Mouse (Mus musculus) adrenal gland, postnatal 36 days (tissue): Measurements from ENCODE around the gene Crebbp. TPM values are rescaled to one million over a fixed set of nuclear protein-coding genes. Genes with fewer than 3 reads are reported as not detected.
"Not testable (repeated sequence)": the region's sequence is repeated elsewhere in the genome, so short reads cannot be mapped to it uniquely, and the experiment has no call there.

Experiments used
- DNase-seq, 2 experiments: peaks; one replicate each; pipeline ENCODE4 v3.0.0; 2021; ENCODE audit warnings: mixed read lengths in 1 of 2
- total RNA-seq, 2 experiments: library from RNA; stranded (reverse); gene quantifications; 2 replicates each; pipeline ENCODE4 v1.2.3; 2021

Crebbp gene
- total RNA-seq, 2 experiments from 2014 or later = 56.4 to 60.5 TPM

DNA sequence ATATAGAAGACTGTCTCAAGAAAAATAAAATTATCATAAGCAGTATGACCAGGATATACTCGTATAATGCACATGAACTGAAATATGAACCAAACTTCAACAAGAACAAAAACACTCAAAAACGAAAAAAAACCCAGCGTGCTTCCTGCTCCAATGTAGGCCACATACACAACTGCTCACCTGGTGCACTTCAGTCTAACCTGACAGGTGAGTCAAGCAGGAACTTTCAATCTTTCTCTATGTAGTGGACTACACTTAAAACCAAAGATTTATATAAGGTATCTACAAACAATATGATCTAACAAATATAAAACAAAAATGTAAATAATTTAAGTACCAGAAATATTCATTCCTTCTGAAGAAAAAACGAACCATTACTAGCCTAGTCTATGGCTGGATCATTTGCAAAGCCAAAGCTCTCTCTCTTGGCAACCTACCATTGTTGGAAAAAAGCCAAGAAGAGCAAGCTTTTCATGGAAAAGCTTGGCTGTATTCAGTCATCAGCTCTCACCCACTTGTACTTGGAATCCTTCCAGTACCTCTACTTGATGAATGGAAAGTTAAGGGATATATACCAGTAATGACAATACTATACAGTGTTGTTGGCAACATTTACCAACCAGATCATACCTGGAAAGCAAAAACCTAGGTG is 53.4 kb downstream of the Crebbp start:
- DNase-seq = peak in 1 of 2 experiments; percentile 70

DNA sequence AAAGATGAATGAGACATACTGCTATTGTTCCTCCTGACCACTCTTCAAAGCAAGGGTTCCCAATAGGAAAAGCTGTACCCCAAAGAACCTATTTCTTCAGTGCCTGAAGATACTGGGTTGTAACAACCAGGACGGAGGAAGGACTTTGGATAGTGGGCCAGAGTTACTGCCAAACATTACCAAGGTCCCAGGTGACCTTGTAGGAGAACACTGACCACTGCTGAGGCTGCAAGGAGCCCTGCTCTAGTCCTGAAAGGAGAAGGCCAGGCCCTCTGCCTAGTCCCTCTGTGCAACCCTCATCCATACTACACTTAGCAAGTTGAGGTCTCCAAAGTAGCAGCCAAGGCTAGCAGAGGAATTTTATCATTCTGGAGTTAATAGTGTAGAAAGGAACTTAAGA is 60.7 kb downstream of the Crebbp start:
- no peak for DNase-seq

DNA sequence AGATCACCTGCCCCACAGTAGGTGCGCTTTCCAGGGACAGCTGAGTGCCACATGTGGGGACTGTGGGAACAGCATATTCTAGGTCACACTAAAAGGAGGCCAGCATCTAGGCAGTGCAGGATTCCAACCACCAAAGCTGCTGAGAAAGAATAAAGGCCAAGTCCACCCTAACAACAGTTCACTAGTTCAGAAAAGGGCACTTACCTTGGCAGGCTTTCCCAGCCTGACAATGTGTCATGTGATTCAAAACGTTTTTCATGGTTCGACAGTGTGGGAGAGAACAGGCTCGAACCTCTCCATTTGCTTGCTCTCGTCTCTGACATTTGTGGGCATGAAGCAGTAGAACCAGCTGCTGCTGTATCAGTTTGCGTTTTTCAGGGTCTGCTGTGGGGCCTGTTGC is 75.3 kb downstream of the Crebbp start:
- DNase-seq = no peak

DNA sequence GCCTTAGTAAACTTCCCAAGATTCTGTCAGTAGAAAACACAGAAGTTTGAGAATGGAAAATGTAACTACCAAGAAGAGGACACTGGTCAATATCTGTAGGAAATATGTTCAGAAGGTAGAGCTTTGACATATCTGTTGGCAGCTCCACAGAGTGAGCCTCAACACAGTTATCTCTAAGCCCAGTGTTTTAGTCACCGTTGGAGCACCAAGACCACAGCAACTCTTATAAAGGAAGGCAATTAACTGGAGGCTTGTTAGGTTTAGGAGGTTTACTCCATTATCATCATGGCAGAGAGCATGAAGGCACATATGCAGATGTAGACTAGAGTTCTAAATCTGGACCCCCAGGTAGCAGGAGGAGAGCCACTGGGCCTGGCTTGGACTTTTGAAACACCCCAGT is 80.0 kb downstream of the Crebbp start:
- DNase-seq = no peak

DNA sequence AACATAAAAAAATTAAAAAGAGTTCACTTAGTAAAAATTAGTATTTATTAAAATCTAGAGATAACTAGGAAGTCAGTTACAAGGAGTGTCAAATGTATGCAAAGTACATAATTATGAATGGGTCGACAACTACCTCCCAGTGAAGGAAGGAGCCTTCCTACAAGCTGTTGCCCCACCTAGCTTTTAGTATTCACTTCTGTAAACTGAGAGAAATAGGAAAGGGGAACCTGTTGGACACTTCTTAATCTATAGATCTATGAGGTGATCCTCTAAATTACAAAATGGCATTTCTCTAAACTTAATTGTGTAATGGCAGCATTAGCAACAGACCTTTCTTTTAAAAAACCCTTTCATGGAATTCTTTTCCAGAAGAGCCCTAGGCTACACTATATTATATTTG is 84.9 kb downstream of the Crebbp start:
- DNase-seq = no peak

DNA sequence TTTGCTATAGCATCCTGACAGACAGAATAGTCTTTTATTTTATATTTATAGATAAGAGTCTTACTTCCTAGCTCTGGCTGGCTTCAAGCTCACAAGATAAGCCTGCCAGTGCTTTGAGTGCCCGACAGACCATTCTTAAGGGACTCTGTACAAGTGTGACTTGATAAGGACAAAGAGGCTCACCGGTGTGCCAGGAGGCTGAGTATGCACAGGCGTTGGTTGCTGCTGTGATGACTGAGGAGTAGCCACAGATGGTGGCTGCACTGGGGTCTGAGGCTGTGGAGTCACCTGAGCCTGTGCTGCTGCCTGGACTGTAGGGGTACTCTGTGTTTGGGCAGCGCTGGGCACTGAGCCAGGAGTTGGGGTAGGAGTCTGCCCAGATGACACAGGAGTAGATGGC is 96.7 kb downstream of the Crebbp start:
- DNase-seq = no peak

DNA sequence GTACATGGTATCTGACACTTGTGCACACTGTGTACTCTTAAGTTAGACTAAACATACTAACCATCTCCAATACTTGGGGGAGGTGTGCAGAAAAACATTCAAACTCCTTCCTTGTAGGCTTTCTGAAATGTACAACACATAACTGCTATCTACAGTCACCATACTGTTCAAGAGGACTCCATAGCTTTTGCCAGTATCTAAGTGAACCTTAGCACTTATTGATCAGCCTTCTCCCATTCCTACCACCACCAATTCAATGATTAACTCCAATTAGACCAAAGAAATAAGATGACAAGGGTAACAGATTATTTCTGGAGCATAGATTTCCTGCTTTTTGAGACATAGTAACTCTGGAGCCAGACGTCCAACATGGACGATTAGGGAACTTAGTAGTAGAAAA is 113.4 kb downstream of the Crebbp start:
- no peak for DNase-seq

DNA sequence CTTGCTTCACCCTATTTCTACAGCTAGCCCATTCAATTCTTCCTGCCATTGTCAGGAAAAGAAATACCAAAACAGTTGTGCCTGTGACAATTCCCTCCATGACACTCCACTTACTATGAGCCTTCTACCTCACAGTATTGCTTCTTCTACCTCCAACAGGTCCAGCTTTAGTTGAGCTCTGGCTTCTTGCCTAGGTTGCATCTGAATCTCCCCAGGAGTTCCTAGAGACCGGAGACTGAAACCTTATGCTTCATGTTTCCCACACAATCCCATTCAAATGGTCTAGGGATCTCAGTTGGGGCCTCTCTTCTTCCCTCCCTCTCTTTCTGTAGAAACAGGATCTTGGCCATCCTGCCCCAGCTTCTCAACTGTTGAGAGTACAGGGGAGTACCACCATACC is 116.3 kb downstream of the Crebbp start:
- no peak for DNase-seq

DNA sequence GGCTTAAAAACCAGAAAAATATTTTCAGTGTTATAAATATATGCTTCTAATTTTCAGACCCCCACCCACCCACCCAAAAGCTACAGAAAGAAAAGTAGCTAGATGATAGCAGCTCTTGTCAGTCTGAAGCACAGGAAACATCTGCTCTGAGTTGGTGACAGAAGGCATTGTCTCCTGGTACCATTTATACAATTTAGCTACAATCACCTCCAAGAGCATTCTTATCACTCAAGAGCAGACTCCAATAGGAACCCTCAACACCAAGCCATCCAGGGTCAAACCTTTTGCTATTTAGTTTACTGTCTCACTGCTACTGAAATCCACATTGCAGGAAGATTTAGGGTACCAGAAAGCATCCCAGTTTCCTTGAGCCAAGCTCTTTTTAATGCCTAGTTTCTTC is 116.9 kb downstream of the Crebbp start:
- no peak for DNase-seq

DNA sequence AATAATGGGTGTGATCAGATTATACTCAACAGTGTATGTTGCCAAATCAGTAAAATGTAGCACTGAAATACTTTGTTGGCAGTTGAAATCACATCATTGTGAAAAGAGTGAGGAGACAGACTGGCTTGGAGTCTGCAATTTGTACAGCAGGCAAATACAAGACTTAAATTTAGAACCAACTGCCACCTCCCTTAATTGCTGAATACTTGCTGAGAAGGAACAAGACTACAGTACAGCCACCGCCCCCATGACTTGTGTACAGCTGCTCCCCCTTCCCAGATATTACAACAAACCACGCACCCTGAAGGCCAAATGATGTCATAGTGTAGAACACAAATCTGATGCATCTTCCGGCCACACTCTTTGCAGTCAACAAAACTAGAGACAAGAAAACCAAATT is 117.7 kb downstream of the Crebbp start:
- DNase-seq = no peak

DNA sequence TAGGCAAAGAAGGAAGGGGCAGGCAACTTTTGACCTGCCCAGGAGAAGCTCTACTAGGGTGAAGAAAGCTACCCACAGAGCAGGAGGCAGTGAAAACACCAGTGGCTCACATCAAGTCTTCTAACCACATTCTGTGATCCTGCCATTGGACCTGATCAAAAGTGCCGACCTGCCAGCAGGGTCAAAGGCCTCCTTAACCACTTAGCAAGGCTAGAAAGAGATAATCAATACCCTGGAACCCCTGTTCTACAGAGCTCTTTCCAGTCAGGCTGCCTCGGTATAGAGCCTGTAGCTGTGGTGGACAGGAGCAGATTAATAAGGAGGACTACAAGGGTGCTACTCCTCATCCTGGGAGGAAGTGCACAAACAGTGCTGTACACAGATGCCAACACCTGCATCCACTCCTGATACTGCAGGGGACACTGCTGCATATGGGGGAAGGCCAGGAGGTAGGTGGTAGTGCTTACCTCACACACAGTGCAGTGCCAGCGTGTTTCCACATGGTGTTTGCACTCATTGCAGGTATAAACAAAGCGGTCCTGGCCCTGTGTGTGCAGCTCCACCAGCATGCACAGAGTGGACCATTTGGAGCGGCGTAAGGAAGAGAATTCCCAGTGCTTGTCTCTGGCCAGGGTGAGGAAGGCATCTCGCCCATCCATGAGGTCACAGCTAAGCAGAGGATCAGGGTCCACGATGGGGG is 126.4 kb downstream of the Crebbp start:
- no peak for DNase-seq

DNA sequence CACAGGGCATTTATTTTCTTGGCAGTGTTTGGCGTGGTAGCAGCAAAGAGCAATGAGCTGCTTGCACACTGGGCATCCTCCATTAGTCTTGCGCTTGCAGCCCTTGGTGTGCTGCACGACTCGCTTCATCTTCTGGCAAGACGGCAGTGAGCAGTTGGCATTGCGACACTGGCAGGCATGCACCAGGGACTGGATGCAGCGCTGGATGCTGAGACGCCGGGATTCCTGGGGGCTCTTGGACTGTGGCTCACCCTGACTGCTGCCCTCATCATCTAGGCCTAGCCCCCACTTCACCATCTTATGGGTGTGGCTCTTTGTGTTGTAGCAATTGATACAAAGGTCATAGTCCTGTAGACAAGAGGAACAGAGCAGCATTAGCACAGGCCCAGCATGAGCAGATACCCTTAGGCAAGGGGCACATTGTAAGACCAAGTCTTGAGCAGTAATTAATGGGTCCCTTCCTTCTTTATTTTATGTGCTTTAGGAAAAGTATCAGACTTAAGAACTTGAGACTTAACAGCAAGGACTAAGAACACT is 127.9 kb downstream of the Crebbp start:
- DNase-seq = no peak

DNA sequence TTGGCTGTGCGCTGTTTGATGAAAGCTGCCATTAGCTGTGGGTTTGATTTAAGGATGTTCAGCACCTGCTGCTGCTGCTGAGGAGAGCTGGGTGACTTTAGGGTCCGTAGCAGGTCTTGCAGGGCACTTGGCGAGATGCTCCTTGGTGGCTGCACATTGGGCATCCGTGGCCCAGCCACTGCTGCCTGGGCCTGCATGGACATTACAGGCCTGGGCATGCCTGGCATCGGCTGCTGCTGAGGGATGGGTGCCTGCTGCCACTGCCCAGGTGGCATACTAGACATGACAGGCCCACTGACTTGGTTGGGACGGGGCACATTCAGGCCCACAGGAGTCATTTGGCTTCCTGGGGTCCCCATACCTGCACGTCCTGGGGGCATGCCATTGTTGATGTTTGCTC is 128.7 kb downstream of the Crebbp start:
- no peak for DNase-seq

DNA sequence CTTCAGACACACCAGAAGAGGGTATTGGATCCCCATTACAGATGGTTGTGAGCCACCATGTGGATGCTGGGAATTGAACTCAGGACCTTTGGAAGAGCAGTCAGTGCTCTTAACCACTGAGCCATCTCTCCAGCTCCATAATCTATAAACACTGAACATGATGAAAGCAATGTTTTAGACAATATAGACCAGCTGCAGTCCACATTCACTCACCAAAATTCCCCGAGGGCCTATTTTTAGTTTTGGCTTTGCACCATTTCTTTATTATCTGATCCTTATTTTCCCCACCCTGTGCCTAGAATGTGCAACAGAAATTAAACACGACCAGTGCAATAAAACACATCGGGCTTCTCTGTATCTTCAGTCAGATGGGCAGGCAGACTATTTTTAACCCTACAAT is 133.4 kb downstream of the Crebbp start:
- DNase-seq = not testable (repeated sequence)

DNA sequence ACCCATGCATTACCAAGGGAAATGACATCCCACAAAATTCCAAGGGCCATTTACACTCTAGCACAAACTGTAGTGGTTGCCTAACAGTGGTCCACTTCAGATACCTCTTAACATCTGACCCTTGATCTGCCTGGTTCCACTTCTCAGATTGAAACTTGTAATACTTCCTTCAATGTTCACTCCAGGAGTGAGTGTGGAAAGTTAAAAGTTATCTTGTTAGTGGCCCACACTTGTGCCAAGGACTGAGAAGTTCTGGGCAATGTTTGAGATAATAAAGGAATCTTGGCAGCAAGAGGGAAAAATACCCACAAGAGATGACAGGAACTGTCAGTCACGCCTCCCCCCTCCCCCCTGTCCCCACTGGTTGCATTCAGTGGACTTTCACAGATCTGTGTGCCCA is 134.1 kb downstream of the Crebbp start:
- no peak for DNase-seq

DNA sequence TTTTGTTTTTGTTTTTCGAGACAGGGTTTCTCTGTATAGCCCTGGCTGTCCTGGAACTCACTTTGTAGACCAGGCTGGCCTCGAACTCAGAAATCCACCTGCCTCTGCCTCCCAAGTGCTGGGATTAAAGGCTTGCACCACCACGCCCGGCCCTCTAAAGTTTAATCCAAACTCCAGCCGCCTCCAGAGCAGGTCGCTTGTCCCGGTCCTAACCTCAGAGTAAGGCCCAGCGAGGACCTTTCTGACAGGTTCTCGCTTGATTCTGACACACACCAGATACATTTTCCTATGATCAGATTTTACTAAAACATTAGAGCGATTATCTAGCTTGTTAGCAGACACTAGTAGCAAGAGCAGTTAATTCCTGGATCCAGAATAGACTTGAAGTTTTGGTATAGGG is 135.5 kb downstream of the Crebbp start:
- DNase-seq = not testable (repeated sequence)

DNA sequence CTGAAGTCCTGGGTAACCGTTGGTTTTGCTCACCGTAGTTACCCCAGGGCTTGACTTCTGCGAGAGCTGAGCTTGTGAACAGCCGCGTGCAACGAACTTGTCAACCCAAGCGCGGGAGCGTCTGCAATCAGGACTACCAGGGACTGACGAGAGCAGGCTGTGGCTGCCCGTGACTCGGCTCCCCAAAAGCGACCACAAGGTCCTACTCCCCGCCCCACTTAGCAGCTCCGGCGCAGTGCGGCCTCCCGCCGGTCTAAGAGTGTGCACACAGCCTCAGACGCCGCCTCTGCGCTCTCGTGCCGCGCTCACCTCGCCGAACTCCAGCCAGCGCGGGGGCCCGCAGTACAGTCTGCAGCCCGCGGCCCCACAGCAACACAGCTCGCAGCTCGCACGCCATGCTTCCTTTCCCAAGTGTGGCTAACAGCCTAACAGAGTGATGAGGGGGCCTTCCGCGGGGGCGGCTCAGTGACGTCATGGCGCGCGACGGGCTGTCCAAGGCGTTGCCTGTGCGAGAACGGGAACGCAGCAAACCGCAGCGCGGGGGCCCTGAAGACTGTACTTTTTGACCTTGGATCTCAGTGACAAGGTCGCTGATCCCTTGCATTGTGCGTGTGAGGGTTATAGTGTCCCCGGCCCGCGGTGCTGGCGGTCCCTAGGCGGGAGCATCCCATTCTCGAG is 136.3 kb downstream of the Crebbp start, which contains the start of gene Trap1:
TSS of gene Trap1 (minus strand) at position 444 of the 678 bp plus-strand sequence.
- DNase-seq = peak; percentile 95 to 96

DNA sequence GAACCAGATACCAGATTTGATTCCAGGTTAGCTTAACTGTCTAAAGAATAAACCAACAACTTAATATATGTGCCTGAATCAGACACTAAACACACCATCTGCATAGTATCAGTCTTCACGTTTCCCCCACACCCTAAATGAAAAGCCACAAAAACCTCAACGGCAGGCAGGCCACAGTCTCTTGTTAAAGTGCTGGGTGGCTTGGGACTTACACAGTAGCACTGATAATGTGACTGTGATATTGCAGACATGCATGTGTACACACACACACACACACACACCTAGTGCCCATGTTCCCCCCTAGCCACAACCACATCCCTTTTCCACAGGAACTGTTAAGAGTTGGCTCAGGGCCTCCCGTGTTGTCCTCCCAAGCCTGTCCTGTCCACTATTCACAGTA is 139.0 kb downstream of the Crebbp start:
- DNase-seq = no peak

DNA sequence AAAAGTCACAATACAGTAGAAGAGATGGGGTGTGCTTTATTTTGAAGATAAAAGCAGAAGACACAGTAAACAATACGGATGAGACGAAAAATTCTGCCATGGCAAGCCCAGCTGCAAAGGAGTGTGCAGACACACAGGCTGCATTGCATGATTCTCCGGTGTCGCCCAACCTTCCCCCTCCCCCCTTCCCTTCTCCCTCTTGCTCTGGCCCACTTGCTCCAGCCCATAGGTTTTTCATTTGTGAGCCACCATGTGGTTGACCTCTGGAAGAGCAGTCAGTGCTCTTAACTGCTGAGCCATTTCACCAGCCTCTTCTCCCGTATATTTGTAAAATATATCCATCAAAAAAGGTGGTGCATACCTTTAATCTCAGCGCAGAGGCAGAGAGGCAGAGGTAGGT is 139.5 kb downstream of the Crebbp start:
- no peak for DNase-seq

DNA sequence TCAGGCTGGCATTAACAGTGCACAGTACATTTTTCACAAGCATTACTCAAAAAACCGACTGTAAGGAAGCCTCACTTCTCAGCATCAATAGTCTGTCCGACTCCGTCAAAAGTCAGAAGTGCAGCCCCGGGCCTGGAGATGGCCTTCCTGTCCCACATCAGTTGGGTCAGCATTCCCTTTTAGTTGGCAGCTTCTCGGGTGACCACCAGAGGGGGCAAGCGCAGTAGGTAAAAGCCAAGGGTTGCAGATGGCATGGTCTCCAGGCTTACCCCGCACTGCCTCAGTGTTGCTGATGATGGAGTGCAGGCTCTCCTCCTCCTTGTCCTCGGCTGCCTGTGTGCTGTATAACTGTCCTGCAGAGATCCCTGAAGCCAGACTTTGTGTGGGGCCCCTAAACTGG is 145.2 kb downstream of the Crebbp start:
- peak; percentile 58 to 78 for DNase-seq

DNA sequence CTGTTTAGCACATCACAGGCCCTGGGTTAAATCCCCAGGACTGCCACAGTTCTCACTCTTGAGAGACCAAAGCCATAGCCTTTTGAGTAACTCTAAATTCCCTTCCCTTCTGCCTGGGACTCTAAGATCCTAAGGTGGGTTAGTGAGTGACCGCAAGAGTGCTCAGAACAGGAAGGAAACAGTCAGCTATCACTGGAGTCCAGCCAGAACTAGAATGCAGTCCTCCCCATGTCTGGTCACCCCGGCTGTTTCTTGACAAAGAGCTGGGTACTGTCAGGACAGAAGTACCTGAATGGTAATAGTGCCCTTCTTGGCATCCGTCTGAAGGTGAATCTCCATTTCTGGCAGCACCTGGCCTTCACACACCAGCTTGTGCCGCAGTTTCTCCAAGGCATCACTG is 148.9 kb downstream of the Crebbp start:
- no peak for DNase-seq

DNA sequence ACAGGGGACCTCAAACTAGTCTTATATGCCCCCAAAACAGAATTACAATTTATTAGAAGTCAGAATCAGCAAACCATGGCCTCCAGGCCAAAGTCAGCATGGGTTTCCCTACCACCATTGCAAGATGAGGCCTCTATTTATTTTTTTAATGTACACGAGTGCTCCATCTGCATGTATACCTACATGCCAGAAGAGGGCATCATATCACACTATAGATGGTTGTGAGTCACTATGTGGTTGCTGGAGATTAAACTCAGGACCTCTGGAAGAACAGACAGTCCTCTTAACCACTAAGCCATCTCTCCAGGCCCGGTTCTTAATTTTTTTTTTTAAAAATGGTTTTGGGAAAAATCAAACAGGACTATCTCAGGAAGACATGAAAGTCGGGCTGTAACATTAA is 160.0 kb downstream of the Crebbp start:
- DNase-seq = no peak

DNA sequence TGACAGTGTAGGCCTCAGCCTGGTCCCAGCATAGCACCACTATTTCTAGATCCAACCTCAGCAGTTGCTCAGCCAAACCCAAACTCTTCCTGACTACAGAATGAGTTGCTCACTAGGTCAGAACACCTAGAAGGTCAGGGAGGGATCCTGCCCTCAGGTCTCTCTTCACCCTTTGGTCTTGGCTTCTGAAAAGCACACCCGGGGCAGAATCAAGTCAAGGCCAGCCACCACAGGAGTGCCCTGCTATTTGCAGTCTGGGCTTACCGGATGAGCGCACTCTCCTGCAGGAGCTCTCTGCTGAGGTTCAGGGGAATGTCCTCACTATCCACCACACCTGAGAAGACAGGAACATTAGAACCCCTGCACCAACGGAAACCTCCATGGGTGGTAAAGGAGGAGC is 161.2 kb downstream of the Crebbp start:
- DNase-seq = no peak
